Mouse (Mus musculus) thymus, adult 2 months (tissue): ENCODE results near the gene Abi3bp.

ENCODE experiments used
- CTCF ChIP-seq: fragments of 200-500 bp; IDR thresholded peaks from 2 replicates; pipeline ENCODE4 v1.5.1; 2012; ENCODE audit warnings: mild to moderate bottlenecking, control low read depth, low read length, moderate library complexity, borderline replicate concordance; ENCODE audit not compliant: control insufficient read depth, poor library complexity, insufficient read depth; ENCODE audit errors: extremely low read depth
- POLR2A ChIP-seq: fragments of 200-500 bp; IDR thresholded peaks from 2 replicates; pipeline ENCODE4 v1.6.1; 2012; ENCODE audit warnings: mild to moderate bottlenecking, low read length, control low read depth, moderate library complexity; ENCODE audit not compliant: control insufficient read depth, poor library complexity, insufficient read depth; ENCODE audit errors: extremely low read depth

- no peak for TF ChIP-seq POLR2A
- no peak for TF ChIP-seq CTCF
These were observed 209.1 kb downstream of the Abi3bp start for GRCm38 (mm10) chr16:56686747-56687146.
